Mouse (Mus musculus) spleen, adult 10 weeks (tissue): Measurements from ENCODE around the gene Rhog. TPM values are rescaled to one million over a fixed set of nuclear protein-coding genes. Genes with fewer than 3 reads are reported as not detected.

Experiments
- polyA plus RNA-seq: library from polyadenylated mRNA; stranded (reverse); fragments of 350-450 nt; fragmentation: Illumina TruSeq; extraction: RNeasy Lipid Tissue Mini Kit (QIAGEN cat#74804); gene quantifications from one replicate; pipeline ENCODE4 v1.2.3, GENCODE M21; 2015; ENCODE audit warnings: low replicate concordance; ENCODE audit not compliant: insufficient read depth

The Rhog gene
- 113 TPM for polyA plus RNA-seq

GRCm38 (mm10) chr7:102255954-102256353, at the start of gene Rhog:
Rhog (minus strand) TSS chr7:102256054.

DNA sequence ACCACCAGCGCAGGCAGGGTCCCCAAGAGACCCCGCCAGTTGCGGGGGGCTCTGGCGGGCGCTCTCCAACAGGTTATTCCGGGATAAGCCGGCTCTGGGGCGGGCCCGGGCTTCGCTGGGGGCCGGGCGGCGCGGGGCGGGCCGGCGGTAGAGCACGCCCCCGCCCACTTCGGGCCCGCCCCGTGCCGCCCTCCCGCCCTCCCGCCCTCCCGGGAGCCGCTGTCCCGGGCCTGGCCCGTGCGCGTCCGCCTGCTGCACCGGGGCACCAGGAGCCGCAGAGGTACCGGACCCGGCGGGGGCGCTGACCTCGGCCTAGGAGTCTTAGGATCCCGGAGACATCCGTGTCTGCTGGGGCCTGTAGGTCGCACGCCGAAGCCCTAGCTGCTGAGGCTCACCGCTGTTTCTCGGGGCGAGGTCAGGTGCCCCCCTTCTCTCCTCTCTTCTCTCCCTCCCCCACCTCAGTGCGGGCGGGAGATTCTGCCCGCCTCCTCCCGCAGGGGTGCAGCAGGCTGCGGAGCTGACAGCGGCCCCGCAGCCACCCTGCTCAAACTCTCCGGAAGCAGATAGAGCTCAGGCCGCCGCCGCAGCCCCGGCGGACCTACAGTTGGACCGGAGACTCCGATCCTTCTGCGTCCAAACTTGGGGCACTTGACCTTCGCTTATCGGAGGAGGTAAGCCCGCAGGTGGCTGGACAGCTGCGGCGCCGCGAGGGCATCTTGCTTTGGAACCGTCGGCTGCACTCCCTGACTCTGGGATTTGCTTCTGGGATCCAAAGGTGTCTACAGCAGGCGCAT, 11.9 kb upstream of the Rhog start, which contains the start of gene Stim1:
Stim1 (plus strand) TSS at position 206 of the 794 bp plus-strand sequence.

GRCm38 (mm10) chr7:102209756-102210721, 45.8 kb downstream of the Rhog start, which contains the start of the genes Nup98 and Pgap2:
Nup98 (minus strand) TSS chr7:102210176.
Pgap2 (plus strand) TSS chr7:102210208.

Other genes with a start within 250 kb of the Rhog start
- gene Il18bp, start 237.4 kb downstream of the Rhog start, polyA plus RNA-seq: 37.4 TPM
- 23.6 TPM for gene Rnf121, start 190.6 kb downstream of the Rhog start, polyA plus RNA-seq
- 54.1 TPM for gene Xndc1, start 190.5 kb downstream of the Rhog start, polyA plus RNA-seq
- gene Xntrpc, start 190.3 kb downstream of the Rhog start, polyA plus RNA-seq: 1.5 TPM
- gene Trpc2, start 172.9 kb downstream of the Rhog start, polyA plus RNA-seq: not detected
- gene Art1, start 154.3 kb downstream of the Rhog start, polyA plus RNA-seq: not detected
- gene Art5, start 146.6 kb downstream of the Rhog start, polyA plus RNA-seq: not detected
- gene Chrna10, start 139.2 kb downstream of the Rhog start, polyA plus RNA-seq: not detected
- 47.2 TPM for gene Nup98, start 45.9 kb downstream of the Rhog start, polyA plus RNA-seq
- 53.8 TPM for gene Pgap2, start 45.8 kb downstream of the Rhog start, polyA plus RNA-seq
- 39.5 TPM for gene Stim1, start 11.8 kb upstream of the Rhog start, polyA plus RNA-seq
- gene Rrm1, start 185.6 kb upstream of the Rhog start, polyA plus RNA-seq: 55.2 TPM
- not detected for gene Olfr543, start 225.6 kb upstream of the Rhog start, polyA plus RNA-seq
- not detected for gene Olfr544, start 232.3 kb upstream of the Rhog start, polyA plus RNA-seq
- not detected for gene Olfr545, start 243.5 kb upstream of the Rhog start, polyA plus RNA-seq